Mouse (Mus musculus) stomach, postnatal 0 days (tissue): Measurements from ENCODE around the gene Zmynd8.

ENCODE experiments used
- CTCF ChIP-seq: IDR thresholded peaks from 2 replicates; pipeline ENCODE4 v1.5.1; 2016; ENCODE audit warnings: antibody characterized with exemption, low read depth, mild to moderate bottlenecking, moderate library complexity
- EP300 ChIP-seq: optimal IDR thresholded peaks from 2 replicates; pipeline ENCODE3; 2016; ENCODE audit warnings: antibody characterized with exemption

DNA sequence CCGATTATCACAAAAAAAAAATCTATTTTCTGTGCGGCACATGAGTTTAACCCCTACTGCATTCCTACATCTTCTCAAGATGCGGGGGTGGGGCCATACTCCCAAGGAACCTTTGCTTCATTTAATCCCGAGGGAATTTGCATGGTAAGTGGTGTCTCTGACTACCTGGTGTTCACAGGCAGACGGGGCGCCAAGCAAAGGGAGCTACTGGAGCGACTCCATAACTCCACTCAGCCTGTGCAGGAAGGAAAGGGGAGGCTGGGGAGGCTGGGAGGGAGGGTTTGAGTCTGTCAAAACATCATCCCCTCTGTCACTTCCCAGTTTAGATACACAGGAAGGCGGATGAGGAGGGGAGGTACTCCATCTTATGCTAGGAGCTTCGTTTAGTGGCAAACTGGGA is 66.5 kb downstream of the Zmynd8 start:
- no peak for TF ChIP-seq CTCF
- no peak for TF ChIP-seq EP300
